Mouse (Mus musculus) MEL (cell line): ENCODE results near the gene Dspp.

Source experiments
- CTCF ChIP-seq, 3 experiments: IDR thresholded peaks in 2 of 3; conservative IDR thresholded peaks in 1 of 3; 2 replicates each; pipeline ENCODE4 v1.5.1; 2011 to 2012; ENCODE audit warnings: low read length in 3 of 3, low read depth in 2 of 3, mild to moderate bottlenecking in 2 of 3, improper control_type of control experiment in 1 of 3, inconsistent platforms in 1 of 3, mixed read lengths in 1 of 3, moderate library complexity in 1 of 3; ENCODE audit not compliant: control insufficient read depth in 1 of 3, insufficient read depth in 1 of 3, poor library complexity in 1 of 3, severe bottlenecking in 1 of 3
- GATA1 ChIP-seq: IDR thresholded peaks from 2 replicates; pipeline ENCODE4 v1.6.1; 2011; ENCODE audit warnings: low read depth, low read length, improper control_type of control experiment
- POLR2AphosphoS5 ChIP-seq: IDR thresholded peaks from 2 replicates; pipeline ENCODE4 v1.6.1; 2012; ENCODE audit warnings: low read depth, borderline replicate concordance, mild to moderate bottlenecking, inconsistent platforms, low read length, moderate library complexity, mixed read lengths
- ZKSCAN1 ChIP-seq: IDR thresholded peaks from 2 replicates; pipeline ENCODE4 v1.6.1; 2012; ENCODE audit warnings: low read depth, mild to moderate bottlenecking, inconsistent platforms, low read length, improper control_type of control experiment, moderate library complexity

DNA sequence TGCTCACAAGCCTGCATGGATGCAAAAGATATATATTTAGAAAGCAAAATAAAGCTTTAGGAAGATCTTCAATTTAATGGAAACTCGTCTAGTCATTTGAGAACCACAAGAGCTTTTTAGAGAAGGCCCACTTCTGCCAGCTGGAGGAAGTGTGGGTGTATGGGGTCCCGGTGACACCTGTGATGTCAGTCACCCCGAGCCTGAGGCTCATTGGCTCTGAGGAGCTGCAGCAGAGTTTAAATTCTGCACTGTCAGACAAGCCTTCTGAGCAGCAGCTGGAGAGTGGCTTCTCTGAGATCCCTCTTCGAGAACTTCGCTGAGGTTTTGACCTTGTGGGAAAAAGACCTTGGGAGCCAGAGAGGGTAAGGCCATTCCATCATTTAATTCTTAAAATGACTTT is 31.8 kb downstream of the Dspp start, which contains the start of gene Dmp1:
- TF ChIP-seq POLR2AphosphoS5 (no peak), CTCF (IDR thresholded peaks at IDR 0.05 in 2 of 3, conservative IDR thresholded peaks at IDR 0.05 in 1 of 3; ENCODE audit: control insufficient read depth in 1 of 3, insufficient read depth in 1 of 3, low read depth in 2 of 3, low read length in 3 of 3, poor library complexity in 1 of 3, severe bottlenecking in 1 of 3) (no peak), GATA1 (no peak), ZKSCAN1 (no peak)
